ENCODE assay signal across 9 mouse cellular contexts in the genomic region with DNA sequence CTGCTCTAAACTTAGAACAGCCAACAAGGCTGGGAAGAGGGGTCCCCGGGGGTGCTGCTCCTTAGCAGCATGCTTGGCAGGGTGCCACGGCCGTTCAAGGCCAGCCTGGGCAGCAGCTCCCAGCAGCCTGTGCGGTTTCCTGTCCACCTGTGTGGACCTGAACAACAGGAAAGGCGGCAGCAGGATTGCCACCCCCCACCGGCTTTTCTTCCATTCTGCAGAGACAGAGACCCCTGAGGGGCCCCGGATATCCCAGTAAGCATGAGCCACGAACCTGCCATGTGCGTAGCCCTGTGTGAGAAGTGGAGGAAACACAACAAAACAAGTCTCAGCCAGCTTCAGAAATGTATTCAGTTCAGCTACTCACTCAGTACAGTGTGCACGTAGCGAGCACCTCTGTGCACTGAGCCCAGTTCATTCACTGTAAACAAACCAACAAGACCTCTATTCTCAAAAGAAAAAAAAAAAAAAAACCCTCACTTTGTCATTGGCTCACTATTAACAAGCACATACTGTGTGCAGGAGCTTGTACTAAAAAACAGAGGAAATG.
DNase-seq lines count a peak whose midpoint lies in the region; ATAC-seq lines count a peak whose summit lies in the region.
"Had no signal": no experiment of that assay in that cellular context is flagged by ENCODE, and none has a peak within 500 bp of the region (broad histone marks: within the 10 kb centered on the region; RNA-seq: fewer than 3 reads in every experiment).

No protein-coding gene starts in this region.

- H3K4me2 ChIP-seq in hindbrain, embryonic 11.5 days (replicated peaks; ENCODE audit: low read depth, low read length): no peak overlapping the region
- no peak overlapping the region for H3K4me2 ChIP-seq in neural tube, embryonic 13.5 days

- DNase-seq in hindbrain, embryonic 10.5 days (ENCODE audit: low spot score): no peak
- no peak for DNase-seq in hindbrain, embryonic 11.5 days (ENCODE audit: low spot score)
- peak; percentile 69 for DNase-seq in adrenal gland, postnatal 25 days
- DNase-seq in gastrocnemius, adult 8-10 months (ENCODE audit: low spot score in 2 of 2): peak; percentile 15 to 35
- DNase-seq in kidney, postnatal 10 days: peak; percentile 83
- no peak for DNase-seq in layer of hippocampus, postnatal 36 days

- H3K9me3 ChIP-seq in hindbrain, embryonic 10.5 days: no peaks in the 10 kb centered on the region
- H3K9me3 ChIP-seq in hindbrain, embryonic 11.5 days (ENCODE audit: control insufficient read depth, low read length): no peaks in the 10 kb centered on the region
- H3K9me3 ChIP-seq in neural tube, embryonic 13.5 days: no peaks in the 10 kb centered on the region

- no peaks in the 10 kb centered on the region for H3K36me3 ChIP-seq in hindbrain, embryonic 10.5 days
- no peaks in the 10 kb centered on the region for H3K36me3 ChIP-seq in hindbrain, embryonic 11.5 days (ENCODE audit: control insufficient read depth, insufficient read depth, low read length)
- no peaks in the 10 kb centered on the region for H3K36me3 ChIP-seq in neural tube, embryonic 13.5 days

- no peak for ATAC-seq in hindbrain, embryonic 11.5 days (ENCODE audit: low FRiP score)
- peak; percentile 26; the same call in 1 of the 2 replicates for ATAC-seq in neural tube, embryonic 13.5 days (ENCODE audit: low read depth)
- ATAC-seq in activated CD4-positive, CD25-positive, alpha-beta regulatory T cell, adult 4 months: no peak

- H3K9ac ChIP-seq in hindbrain, embryonic 11.5 days (ENCODE audit: low read depth, low read length): no peak overlapping the region
- H3K9ac ChIP-seq in neural tube, embryonic 13.5 days: no peak overlapping the region

- no peaks in the 10 kb centered on the region for H3K27me3 ChIP-seq in hindbrain, embryonic 10.5 days (ENCODE audit: insufficient read depth, poor library complexity, severe bottlenecking)
- H3K27me3 ChIP-seq in hindbrain, embryonic 11.5 days (ENCODE audit: control insufficient read depth, insufficient read depth, low read length): no peaks in the 10 kb centered on the region; the same call in 1 of the 2 replicates
- no peaks in the 10 kb centered on the region for H3K27me3 ChIP-seq in neural tube, embryonic 13.5 days

- WGBS in hindbrain, embryonic 10.5 days: 58% methylated on average over 11 of the region's 11 CpGs
- 59% methylated on average over 11 of the region's 11 CpGs for WGBS in hindbrain, embryonic 11.5 days
- WGBS in neural tube, embryonic 13.5 days: 43% methylated on average over 11 of the region's 11 CpGs

- peaks cover 75% of the 10 kb centered on the region for H3K4me1 ChIP-seq in hindbrain, embryonic 10.5 days (replicated peaks)
- H3K4me1 ChIP-seq in hindbrain, embryonic 11.5 days (replicated peaks; ENCODE audit: control insufficient read depth, insufficient read depth, low read length): peaks cover 8% of the 10 kb centered on the region; the same call in 1 of the 2 replicates
- peaks cover 43% of the 10 kb centered on the region for H3K4me1 ChIP-seq in neural tube, embryonic 13.5 days (replicated peaks)

- peak overlapping the region; percentile 84 for H3K27ac ChIP-seq in hindbrain, embryonic 10.5 days
- no peak overlapping the region for H3K27ac ChIP-seq in hindbrain, embryonic 11.5 days (ENCODE audit: low read depth, low read length)
- peak overlapping the region; percentile 67 for H3K27ac ChIP-seq in neural tube, embryonic 13.5 days (replicated peaks)

- H3K4me3 ChIP-seq in hindbrain, embryonic 10.5 days: no peak overlapping the region
- H3K4me3 ChIP-seq in hindbrain, embryonic 11.5 days (ENCODE audit: low read depth, low read length): no peak overlapping the region
- H3K4me3 ChIP-seq in neural tube, embryonic 13.5 days: no peak overlapping the region
- H3K4me3 ChIP-seq: erythroblast, embryonic 14.5 days had no signal

Comparison
In these comparisons a context has a peak if more than half of its experiments do, and no peak if none do; other contexts are left out.
1. DNase-seq: peak in adrenal gland, postnatal 25 days (single experiment), gastrocnemius, adult 8-10 months (2 of 2) and kidney, postnatal 10 days (single experiment); none in hindbrain, embryonic 10.5 days (single experiment), hindbrain, embryonic 11.5 days (single experiment) and layer of hippocampus, postnatal 36 days (0 of 2).